Mouse (Mus musculus) hindbrain, embryonic 10.5 days (tissue): ENCODE results near the gene Anks1. TPM values are rescaled to one million over a fixed set of nuclear protein-coding genes. Genes with fewer than 3 reads are reported as not detected.
A peak's percentile ranks its signal among the peaks of the same experiment; 100 is the strongest.

Source experiments
- DNase-seq: peaks from one replicate; pipeline ENCODE4 v3.0.0-alpha.2; 2017; ENCODE audit warnings: low spot score
- H3K27ac ChIP-seq: fragments of 300-500 bp; sonication (generic); 2 replicates; pipeline ENCODE4 v1.5.1; 2016; ENCODE audit warnings: mild to moderate bottlenecking, moderate library complexity
- H3K27me3 ChIP-seq: fragments of 300-500 bp; sonication (generic); 2 replicates; pipeline ENCODE4 v1.6.1; 2016; ENCODE audit warnings: mild to moderate bottlenecking; ENCODE audit not compliant: poor library complexity, insufficient read depth, severe bottlenecking
- H3K36me3 ChIP-seq: fragments of 300-500 bp; sonication (generic); 2 replicates; pipeline ENCODE4 v1.6.1; 2016; ENCODE audit warnings: mild to moderate bottlenecking, moderate library complexity
- H3K4me1 ChIP-seq: fragments of 300-500 bp; sonication (generic); replicated peaks from 2 replicates; pipeline ENCODE4 v1.6.1; 2016; ENCODE audit warnings: mild to moderate bottlenecking
- H3K4me3 ChIP-seq: fragments of 300-500 bp; sonication (generic); 2 replicates; pipeline ENCODE4 v1.5.1; 2016; ENCODE audit warnings: mild to moderate bottlenecking, moderate library complexity
- H3K9me3 ChIP-seq: fragments of 300-500 bp; sonication (generic); 2 replicates; pipeline ENCODE4 v1.6.1; 2016; ENCODE audit warnings: mild to moderate bottlenecking, moderate library complexity
- WGBS: fragments of 180-500 bp; shearing (Covaris S2); methylation state at CpG from one replicate; pipeline ENCODE4 v1.1.7; 2016; 5-methylcytosine and 5-hydroxymethylcytosine counted together
- polyA plus RNA-seq: library from polyadenylated mRNA; unstranded; fragments of >200 nt; fragmentation: Nextera tagmentation; extraction: Ambion mirVana; gene quantifications from 2 replicates; pipeline ENCODE4 v1.2.1, GENCODE M21; 2016

The Anks1 gene
- polyA plus RNA-seq, 1 experiment from 2014 or later: 62.0 TPM

DNA sequence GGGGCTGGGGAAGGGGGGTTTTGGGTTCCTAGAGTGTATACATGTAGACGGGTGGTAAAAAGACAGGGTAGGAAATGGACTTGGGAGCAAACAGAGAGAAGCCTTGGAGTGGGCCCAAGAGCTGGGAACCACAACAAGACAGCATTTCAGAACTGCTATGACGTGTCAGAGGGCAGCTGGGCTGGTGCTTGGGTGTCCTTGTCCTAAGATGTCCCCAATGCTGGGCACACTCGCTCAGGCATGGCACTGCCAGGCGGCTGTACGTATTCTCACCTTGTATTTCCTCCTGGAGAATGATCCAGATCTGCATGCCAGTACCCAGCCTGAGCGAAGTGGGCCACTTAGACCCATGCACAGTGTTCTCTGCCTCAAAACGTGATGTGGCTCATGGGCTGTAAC, 100.6 kb downstream of the Anks1 start:
- 94% methylated on average over 7 of the region's 7 CpGs for WGBS
- Histone ChIP-seq H3K27me3 (peaks cover 7% of the 10 kb centered on the region; the same call in 1 of the 2 replicates), H3K4me1 (peaks cover 65% of the 10 kb centered on the region), H3K9me3 (no peaks in the 10 kb centered on the region), H3K4me3 (no peak overlapping the region), H3K27ac (no peak overlapping the region), H3K36me3 (peaks cover 40% of the 10 kb centered on the region)
- no peak for DNase-seq

GRCm38 (mm10) chr17:28010925-28011324, 101.8 kb downstream of the Anks1 start:
- peaks cover 37% of the 10 kb centered on the region for H3K36me3 ChIP-seq
- peaks cover 72% of the 10 kb centered on the region for H3K4me1 ChIP-seq
- DNase-seq: no peak
- H3K27me3 ChIP-seq: peaks cover 7% of the 10 kb centered on the region; the same call in 1 of the 2 replicates
- H3K4me3 ChIP-seq: no peak overlapping the region
- no peaks in the 10 kb centered on the region for H3K9me3 ChIP-seq
- 96% methylated on average over 2 of the region's 2 CpGs for WGBS
- H3K27ac ChIP-seq: 0 out of 2 replicates have a peak overlapping the region, but pooled peaks have one; percentile 12

GRCm38 (mm10) chr17:28012851-28013250, 103.7 kb downstream of the Anks1 start:
- peaks cover 34% of the 10 kb centered on the region for H3K36me3 ChIP-seq
- H3K4me3 ChIP-seq: peak overlapping the region; percentile 10; the same call in 1 of the 2 replicates
- 80% methylated on average over 6 of the region's 6 CpGs for WGBS
- H3K27ac ChIP-seq: peak overlapping the region; percentile 84
- no peak for DNase-seq
- 0 out of 2 replicates have a peak, but pooled peaks cover 3% of the 10 kb centered on the region for H3K27me3 ChIP-seq
- peaks cover 73% of the 10 kb centered on the region for H3K4me1 ChIP-seq
- no peaks in the 10 kb centered on the region for H3K9me3 ChIP-seq

DNA sequence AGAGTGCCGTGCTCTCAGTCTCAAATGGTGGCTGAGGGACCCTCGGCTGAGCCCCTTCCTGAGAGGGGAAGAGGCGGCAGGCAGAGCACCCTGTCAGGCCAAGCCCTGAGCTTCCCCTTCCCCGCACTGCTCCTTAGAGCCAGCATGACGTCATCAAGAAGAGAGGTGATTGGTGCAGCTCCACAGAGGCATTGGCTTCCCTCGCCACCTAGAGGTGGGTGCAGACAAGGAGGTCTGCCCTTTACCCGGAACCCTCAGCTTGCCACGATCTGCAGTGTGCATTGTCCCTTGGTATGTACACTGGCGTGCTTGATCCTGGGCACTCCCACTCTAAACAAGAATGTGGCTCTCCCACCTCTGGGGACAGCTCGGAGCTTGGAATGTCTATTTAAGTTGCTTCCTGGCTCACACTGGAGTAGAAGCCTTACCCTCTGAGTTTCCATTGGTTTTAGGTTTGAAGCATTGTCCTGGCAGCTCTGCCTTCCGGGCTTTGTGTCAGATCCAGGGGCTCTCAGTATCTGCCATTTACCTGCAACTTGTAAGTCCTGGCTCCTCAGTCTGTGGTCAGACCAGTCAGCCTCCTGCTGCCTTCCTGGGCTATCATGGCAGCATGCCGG, 104.3 kb downstream of the Anks1 start:
- Histone ChIP-seq H3K9me3 (no peaks in the 10 kb centered on the region), H3K4me3 (peak overlapping the region; percentile 10; the same call in 1 of the 2 replicates), H3K36me3 (peaks cover 29% of the 10 kb centered on the region), H3K4me1 (peaks cover 73% of the 10 kb centered on the region), H3K27me3 (0 out of 2 replicates have a peak, but pooled peaks cover 2% of the 10 kb centered on the region), H3K27ac (peak overlapping the region; percentile 84)
- WGBS: 17% methylated on average over 12 of the region's 12 CpGs
- DNase-seq: peak; percentile 80

GRCm38 (mm10) chr17:28014449-28014848, 105.3 kb downstream of the Anks1 start:
- 70% methylated on average over 4 of the region's 4 CpGs for WGBS
- H3K27ac ChIP-seq: peak overlapping the region; percentile 83
- DNase-seq: no peak
- H3K27me3 ChIP-seq: no peaks in the 10 kb centered on the region
- peaks cover 18% of the 10 kb centered on the region for H3K36me3 ChIP-seq
- H3K4me3 ChIP-seq: no peak overlapping the region
- H3K4me1 ChIP-seq: peaks cover 75% of the 10 kb centered on the region
- no peaks in the 10 kb centered on the region for H3K9me3 ChIP-seq

DNA sequence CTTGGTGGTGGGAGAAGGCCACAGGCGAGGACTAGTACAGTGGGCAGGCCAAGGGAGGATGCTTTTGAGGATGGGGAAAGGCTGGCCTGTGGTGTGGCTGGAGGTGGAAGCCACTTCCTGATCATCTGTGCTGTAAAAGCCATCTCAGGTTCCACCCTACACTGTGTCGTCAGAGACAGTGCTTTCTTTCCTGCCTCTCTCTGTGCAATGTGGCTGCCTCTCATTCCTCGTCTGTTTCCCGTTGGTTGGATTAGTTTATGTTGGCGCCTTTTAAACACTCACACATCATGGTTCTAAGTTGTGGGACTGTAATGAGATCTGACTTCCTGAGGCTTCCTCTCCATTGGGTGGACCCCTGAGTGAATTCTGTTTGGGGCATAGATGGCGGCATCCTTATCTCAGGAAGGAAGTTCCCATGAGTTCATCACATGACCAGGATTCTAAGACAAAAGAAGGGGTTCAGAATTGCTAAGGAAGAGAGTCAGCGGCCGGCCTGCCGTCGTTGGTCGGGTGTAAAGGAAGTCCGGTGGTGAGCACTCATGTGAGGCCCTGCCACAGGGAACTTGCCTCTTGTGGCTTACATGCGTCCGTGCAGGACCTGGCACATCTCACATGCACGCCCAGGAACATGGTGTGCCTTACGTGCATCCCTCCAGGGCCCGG, 106.1 kb downstream of the Anks1 start:
- Histone ChIP-seq H3K36me3 (peaks cover 16% of the 10 kb centered on the region), H3K9me3 (no peaks in the 10 kb centered on the region), H3K27me3 (no peaks in the 10 kb centered on the region), H3K27ac (peak overlapping the region; percentile 83), H3K4me3 (no peak overlapping the region), H3K4me1 (peaks cover 80% of the 10 kb centered on the region)
- no peak for DNase-seq
- 83% methylated on average over 17 of the region's 17 CpGs for WGBS

GRCm38 (mm10) chr17:28016056-28016797, 107.1 kb downstream of the Anks1 start:
- Histone ChIP-seq H3K4me1 (peaks cover 88% of the 10 kb centered on the region), H3K27ac (peak overlapping the region; percentile 83), H3K9me3 (no peaks in the 10 kb centered on the region), H3K4me3 (no peak overlapping the region), H3K36me3 (peaks cover 6% of the 10 kb centered on the region; the same call in 1 of the 2 replicates), H3K27me3 (no peaks in the 10 kb centered on the region)
- DNase-seq: no peak
- 73% methylated on average over 8 of the region's 8 CpGs for WGBS

DNA sequence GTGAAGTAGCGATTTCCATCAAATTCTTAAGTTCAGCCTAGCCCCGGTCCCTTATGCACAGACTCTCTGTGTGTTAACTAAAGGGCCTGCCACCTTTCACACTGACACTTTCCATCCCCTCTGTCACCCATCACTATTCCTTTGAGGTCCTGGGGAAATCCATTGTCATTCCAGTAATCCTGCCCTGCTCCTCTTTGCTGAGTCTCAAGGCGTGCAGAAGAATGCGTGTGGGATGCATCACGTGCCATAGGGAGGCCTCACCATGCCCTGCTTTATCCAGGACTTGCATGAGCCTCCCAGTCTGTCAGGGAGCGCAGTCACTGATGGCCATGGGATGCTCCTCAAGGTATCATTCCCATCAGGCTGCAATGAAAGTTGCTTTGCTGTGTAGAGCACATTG, 109.2 kb downstream of the Anks1 start:
- 44% methylated on average over 6 of the region's 6 CpGs for WGBS
- H3K9me3 ChIP-seq: no peaks in the 10 kb centered on the region
- no peak for DNase-seq
- peak overlapping the region; percentile 83 for H3K27ac ChIP-seq
- no peak overlapping the region for H3K4me3 ChIP-seq
- H3K36me3 ChIP-seq: peaks cover 4% of the 10 kb centered on the region
- peaks cover 94% of the 10 kb centered on the region for H3K4me1 ChIP-seq
- H3K27me3 ChIP-seq: no peaks in the 10 kb centered on the region

GRCm38 (mm10) chr17:28018776-28019175, 109.7 kb downstream of the Anks1 start:
- Histone ChIP-seq H3K27ac (peak overlapping the region; percentile 83), H3K27me3 (no peaks in the 10 kb centered on the region), H3K9me3 (no peaks in the 10 kb centered on the region), H3K4me1 (peaks cover 94% of the 10 kb centered on the region), H3K4me3 (no peak overlapping the region), H3K36me3 (peaks cover 4% of the 10 kb centered on the region)
- DNase-seq: no peak
- WGBS: 61% methylated on average over 11 of the region's 11 CpGs

DNA sequence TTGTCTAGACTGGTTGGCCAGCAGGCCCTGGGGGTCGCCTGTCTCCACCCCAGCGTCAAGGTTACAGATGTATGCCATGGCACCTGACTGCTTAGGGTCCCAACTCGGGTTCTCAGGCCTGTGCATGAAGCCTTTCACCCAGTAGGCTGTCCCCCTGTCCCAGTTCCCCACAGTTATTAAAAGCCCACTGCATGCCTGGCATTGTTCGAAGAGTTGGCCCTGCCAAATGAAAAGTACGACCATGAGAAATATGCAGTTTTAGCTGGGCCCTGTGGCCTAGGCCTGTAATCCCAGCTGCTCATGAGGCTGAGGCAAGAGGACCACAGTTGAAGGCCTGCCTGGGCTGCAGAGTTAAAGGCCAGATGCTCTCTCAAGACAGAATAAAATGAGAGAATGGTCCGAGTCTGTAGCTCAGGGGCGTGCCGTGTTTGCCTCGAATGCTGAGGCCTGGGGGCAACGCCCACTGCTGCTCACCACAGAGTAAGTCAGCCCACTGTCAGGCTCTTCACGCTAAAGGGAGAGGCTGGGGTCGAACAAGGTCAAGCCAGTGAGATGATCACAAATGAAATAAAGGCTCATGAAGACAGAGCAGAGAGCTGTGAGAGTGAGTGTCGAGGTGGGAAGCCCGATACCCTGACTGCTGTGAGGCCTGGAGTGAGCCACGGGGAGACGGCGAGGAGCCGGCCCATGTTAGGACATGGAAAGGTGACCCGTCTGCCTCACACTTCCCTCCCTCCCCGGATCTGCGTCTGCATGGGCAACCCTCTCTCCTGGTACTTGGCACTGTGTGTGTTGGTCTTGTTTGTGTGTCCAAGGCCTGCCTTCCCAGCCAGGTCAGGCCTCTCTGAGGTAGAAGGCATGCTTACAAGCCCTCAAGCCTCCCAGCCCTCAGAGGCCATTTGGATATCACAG, 110.9 kb downstream of the Anks1 start:
- peaks cover 4% of the 10 kb centered on the region for H3K36me3 ChIP-seq

GRCm38 (mm10) chr17:28021911-28022310, 112.8 kb downstream of the Anks1 start:
- DNase-seq: no peak
- Histone ChIP-seq H3K27me3 (no peaks in the 10 kb centered on the region), H3K4me3 (no peak overlapping the region), H3K4me1 (peaks cover 93% of the 10 kb centered on the region), H3K36me3 (no peaks in the 10 kb centered on the region; the same call in 1 of the 2 replicates), H3K9me3 (no peaks in the 10 kb centered on the region), H3K27ac (0 out of 2 replicates have a peak overlapping the region, but pooled peaks have one; percentile 6)
- WGBS: 72% methylated on average over 10 of the region's 10 CpGs

More for the DNA sequence above, 110.9 kb downstream of the Anks1 start:
- H3K4me1 ChIP-seq: peaks cover 93% of the 10 kb centered on the region
- no peak overlapping the region for H3K4me3 ChIP-seq
- peak overlapping the region; percentile 83 for H3K27ac ChIP-seq
- no peak for DNase-seq
- H3K9me3 ChIP-seq: no peaks in the 10 kb centered on the region
- WGBS: 62% methylated on average over 21 of the region's 21 CpGs
- no peaks in the 10 kb centered on the region for H3K27me3 ChIP-seq
